Mouse (Mus musculus): ENCODE measurements at regions not wholly inside any gene's neighbourhood (a gene's known extent, or its start where the extent isn't known, plus 50 kb on each side); places are given as distances from the start of the nearest gene placed in this dataset.

DNA sequence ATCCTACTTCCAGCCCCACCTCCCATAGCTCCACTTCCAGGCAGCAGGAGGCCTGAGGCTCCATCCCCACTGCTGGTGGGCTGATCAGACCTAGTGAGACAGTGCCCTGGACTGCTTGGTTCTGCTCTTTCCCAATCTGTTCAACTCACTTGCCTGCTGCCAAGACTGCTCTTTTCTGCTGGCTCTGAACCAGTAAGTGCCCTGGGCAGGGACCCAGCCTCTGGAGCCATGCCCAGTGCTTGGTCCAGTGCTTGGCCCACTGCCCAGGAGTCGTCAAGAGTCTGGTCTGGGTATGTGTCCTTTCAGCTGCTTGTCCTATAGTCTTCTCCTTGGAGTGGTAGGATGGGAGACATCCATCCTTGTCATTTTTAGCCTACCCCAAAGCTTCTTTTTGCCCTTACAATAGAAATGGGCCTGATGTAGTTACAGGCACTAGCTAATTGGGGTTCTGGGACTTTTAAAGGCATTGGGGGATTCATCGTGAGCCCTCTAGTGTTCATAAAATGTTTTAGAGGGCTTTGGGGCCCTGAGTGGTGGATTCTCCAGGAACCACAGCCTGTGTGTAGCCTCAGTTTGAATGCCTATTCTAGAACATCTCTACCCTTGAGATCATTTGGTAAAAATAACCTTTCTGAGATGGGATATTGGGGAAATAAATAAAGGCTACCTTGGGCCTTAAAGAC, 94.7 kb upstream of the Ssbp2 start:
- H3K4me3 ChIP-seq (ENCODE audit: low read depth, low read length), result no peak overlapping the region
- H3K4me2 ChIP-seq (ENCODE audit: low read length), result no peak overlapping the region
- peak overlapping the region; percentile 22; the same call in 1 of the 2 replicates for H3K27ac ChIP-seq (ENCODE audit: low read depth)
- DNase-seq (ENCODE audit: low spot score) (no peak), ATAC-seq (replicated peaks; ENCODE audit: low FRiP score, low TSS enrichment, low read depth) (0 out of 2 replicates have a peak, but pooled peaks have one; percentile 10)
- no peak overlapping the region for H3K9ac ChIP-seq (ENCODE audit: low read length)
- no peaks in the 10 kb centered on the region for H3K9me3 ChIP-seq (ENCODE audit: control insufficient read depth, low read length)
- WGBS, result 64% methylated on average over 2 of the region's 2 CpGs
- H3K36me3 ChIP-seq (ENCODE audit: control insufficient read depth, insufficient read depth, low read length), result no peaks in the 10 kb centered on the region
- no peaks in the 10 kb centered on the region for H3K27me3 ChIP-seq (replicated peaks; ENCODE audit: control insufficient read depth, insufficient read depth, low read length)
- H3K4me1 ChIP-seq (replicated peaks; ENCODE audit: control insufficient read depth, insufficient read depth, low read length), result peaks cover 24% of the 10 kb centered on the region

DNA sequence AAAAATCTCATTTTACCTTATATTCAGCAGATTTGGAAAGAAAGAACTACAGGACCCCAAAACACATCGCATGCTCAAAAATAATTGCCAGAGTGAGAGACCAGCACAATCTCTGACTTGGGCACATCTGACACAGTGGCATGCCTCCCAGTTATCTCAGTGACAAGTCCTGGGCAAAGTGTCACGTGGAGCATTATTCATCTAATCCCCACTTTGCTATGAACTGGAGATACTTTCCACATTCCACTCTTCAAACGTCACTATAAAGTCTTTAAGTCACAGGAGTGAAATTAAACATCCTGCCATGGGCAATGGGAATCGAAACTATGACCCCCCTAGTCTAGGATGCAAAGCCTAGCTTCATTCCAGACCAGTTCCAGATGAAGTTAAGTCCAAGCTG, 93.5 kb upstream of the Ssbp2 start:
- 61% methylated on average over 4 of the region's 4 CpGs for WGBS
- ATAC-seq (replicated peaks; ENCODE audit: low FRiP score, low TSS enrichment, low read depth), result no peak

DNA sequence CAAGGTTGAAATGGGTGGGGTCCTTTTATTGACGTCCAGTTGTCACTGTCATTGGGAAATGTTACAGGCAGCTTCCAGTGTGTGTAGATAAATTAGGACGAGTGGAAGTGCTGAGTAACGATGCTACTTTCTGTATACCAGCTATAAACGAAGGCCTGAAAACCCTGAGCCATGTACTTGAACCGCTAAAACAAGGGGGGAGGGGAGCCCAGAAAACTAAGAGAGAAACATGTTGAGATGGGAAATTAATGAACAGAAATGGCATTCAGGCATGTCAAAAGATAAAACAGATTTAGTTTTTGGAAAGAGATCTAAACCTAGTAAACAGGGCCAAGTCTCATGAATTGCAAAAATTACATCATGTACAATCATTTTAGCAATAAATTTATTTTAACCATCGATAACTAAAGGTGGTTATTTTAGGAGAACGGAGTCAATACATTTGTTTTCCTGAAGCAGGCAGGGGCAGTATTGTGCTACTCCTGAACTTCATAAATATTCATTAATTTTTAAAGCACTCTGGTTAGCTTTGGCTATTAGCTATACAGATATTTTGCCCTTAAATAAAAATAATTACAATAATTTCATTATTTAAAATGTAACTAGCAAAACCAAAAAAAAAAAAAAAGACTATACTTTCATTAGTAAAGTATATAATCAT, 92.1 kb upstream of the Ssbp2 start:
- no peaks in the 10 kb centered on the region for H3K36me3 ChIP-seq (ENCODE audit: control insufficient read depth, insufficient read depth, low read length)
- no peak overlapping the region for H3K9ac ChIP-seq (ENCODE audit: low read length)
- H3K9me3 ChIP-seq (ENCODE audit: control insufficient read depth, low read length), result no peaks in the 10 kb centered on the region
- no peak overlapping the region for H3K4me3 ChIP-seq (ENCODE audit: low read depth, low read length)
- H3K4me1 ChIP-seq (replicated peaks; ENCODE audit: control insufficient read depth, insufficient read depth, low read length), result peaks cover 38% of the 10 kb centered on the region
- DNase-seq (ENCODE audit: low spot score) (no peak), ATAC-seq (replicated peaks; ENCODE audit: low FRiP score, low TSS enrichment, low read depth) (no peak)
- 53% methylated on average over 7 of the region's 7 CpGs for WGBS
- no peak overlapping the region for H3K4me2 ChIP-seq (ENCODE audit: low read length)
- no peak overlapping the region for H3K27ac ChIP-seq (ENCODE audit: low read depth)
- H3K27me3 ChIP-seq (replicated peaks; ENCODE audit: control insufficient read depth, insufficient read depth, low read length), result no peaks in the 10 kb centered on the region

More for the DNA sequence above, 93.5 kb upstream of the Ssbp2 start:
- Histone ChIP-seq H3K9ac (ENCODE audit: low read length) (no peak overlapping the region), H3K27me3 (replicated peaks; ENCODE audit: control insufficient read depth, insufficient read depth, low read length) (no peaks in the 10 kb centered on the region), H3K27ac (ENCODE audit: low read depth) (no peak overlapping the region), H3K36me3 (ENCODE audit: control insufficient read depth, insufficient read depth, low read length) (no peaks in the 10 kb centered on the region), H3K4me1 (replicated peaks; ENCODE audit: control insufficient read depth, insufficient read depth, low read length) (peaks cover 25% of the 10 kb centered on the region), H3K4me3 (ENCODE audit: low read depth, low read length) (no peak overlapping the region), H3K4me2 (ENCODE audit: low read length) (no peak overlapping the region), H3K9me3 (ENCODE audit: control insufficient read depth, low read length) (no peaks in the 10 kb centered on the region)
- DNase-seq (ENCODE audit: low spot score), result no peak

DNA sequence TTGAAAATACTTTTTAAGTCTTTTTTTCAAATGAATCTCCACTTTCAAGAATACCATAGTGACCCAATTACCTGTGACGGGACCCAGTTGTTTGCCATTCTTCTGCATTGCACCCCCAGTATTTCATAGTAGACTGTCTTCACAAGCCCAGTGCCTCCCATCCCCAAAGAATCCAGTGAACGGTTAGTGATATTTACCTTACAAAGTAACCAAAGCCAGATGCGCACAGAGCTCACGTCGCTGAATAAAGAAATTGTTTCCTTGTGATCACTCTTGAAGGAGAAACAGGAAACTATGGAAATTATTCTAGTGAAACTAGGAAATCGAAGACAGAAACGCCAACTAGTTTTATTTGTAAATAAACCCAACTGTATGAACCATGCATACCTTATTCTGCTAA, 91.4 kb upstream of the Ssbp2 start:
- ATAC-seq (replicated peaks; ENCODE audit: low FRiP score, low TSS enrichment, low read depth) (no peak), DNase-seq (ENCODE audit: low spot score) (no peak)
- Histone ChIP-seq H3K4me3 (ENCODE audit: low read depth, low read length) (no peak overlapping the region), H3K36me3 (ENCODE audit: control insufficient read depth, insufficient read depth, low read length) (no peaks in the 10 kb centered on the region), H3K9ac (ENCODE audit: low read length) (no peak overlapping the region), H3K27ac (ENCODE audit: low read depth) (no peak overlapping the region), H3K4me1 (replicated peaks; ENCODE audit: control insufficient read depth, insufficient read depth, low read length) (peaks cover 39% of the 10 kb centered on the region), H3K4me2 (ENCODE audit: low read length) (no peak overlapping the region), H3K9me3 (ENCODE audit: control insufficient read depth, low read length) (no peaks in the 10 kb centered on the region), H3K27me3 (replicated peaks; ENCODE audit: control insufficient read depth, insufficient read depth, low read length) (no peaks in the 10 kb centered on the region)
- 61% methylated on average over 7 of the region's 7 CpGs for WGBS

DNA sequence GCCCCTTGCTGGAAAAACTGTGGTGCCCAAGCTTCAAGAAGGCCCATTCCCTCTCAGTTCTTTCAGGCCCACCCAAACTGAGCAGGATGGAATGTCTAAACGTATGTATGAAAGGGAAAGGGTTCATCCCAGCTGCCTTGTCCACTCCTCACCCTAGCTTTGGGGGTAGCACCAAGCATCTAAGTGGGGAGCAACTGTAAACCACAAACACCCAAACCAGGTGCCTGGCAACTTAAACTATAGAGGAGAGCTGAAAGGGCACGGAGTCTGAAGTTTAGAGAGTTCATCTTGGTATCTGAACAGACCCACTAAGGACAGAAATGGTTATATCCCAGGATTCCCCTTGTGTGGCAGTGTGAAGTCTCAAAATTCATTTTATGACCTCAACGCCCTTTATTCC, 90.1 kb upstream of the Ssbp2 start:
- Histone ChIP-seq H3K27me3 (replicated peaks; ENCODE audit: control insufficient read depth, insufficient read depth, low read length) (no peaks in the 10 kb centered on the region), H3K36me3 (ENCODE audit: control insufficient read depth, insufficient read depth, low read length) (no peaks in the 10 kb centered on the region), H3K4me1 (replicated peaks; ENCODE audit: control insufficient read depth, insufficient read depth, low read length) (peaks cover 39% of the 10 kb centered on the region), H3K4me2 (ENCODE audit: low read length) (peak overlapping the region; percentile 76), H3K27ac (ENCODE audit: low read depth) (peak overlapping the region; percentile 98), H3K9ac (ENCODE audit: low read length) (peak overlapping the region; percentile 55), H3K4me3 (ENCODE audit: low read depth, low read length) (peak overlapping the region; percentile 36), H3K9me3 (ENCODE audit: control insufficient read depth, low read length) (no peaks in the 10 kb centered on the region)
- 35% methylated on average over 3 of the region's 3 CpGs for WGBS
- ATAC-seq (replicated peaks; ENCODE audit: low FRiP score, low TSS enrichment, low read depth) (no peak), DNase-seq (ENCODE audit: low spot score) (no peak)

DNA sequence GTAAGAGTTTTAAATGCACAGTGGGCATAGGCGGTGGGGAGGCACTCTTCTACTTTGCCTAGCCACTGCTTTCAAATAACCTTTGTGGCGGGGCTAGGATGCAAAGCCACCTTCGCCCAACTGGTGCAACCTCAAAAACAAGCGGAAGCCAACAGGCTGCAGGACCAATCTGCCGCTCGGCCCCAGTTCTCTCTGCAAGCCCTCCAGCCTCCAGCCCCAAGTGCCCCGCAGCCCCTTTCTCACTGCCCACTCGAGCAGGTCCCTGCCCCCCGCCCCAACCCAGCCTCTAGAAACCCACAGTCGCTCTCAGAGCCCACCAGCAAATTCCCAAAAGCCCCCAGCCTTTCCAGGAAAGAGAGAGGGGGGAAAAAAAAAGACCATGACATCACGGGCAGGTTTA, 89.6 kb upstream of the Ssbp2 start:
- 2% methylated on average over 11 of the region's 11 CpGs for WGBS
- DNase-seq (ENCODE audit: low spot score) (no peak), ATAC-seq (replicated peaks; ENCODE audit: low FRiP score, low TSS enrichment, low read depth) (peak; percentile 38)
- Histone ChIP-seq H3K4me2 (ENCODE audit: low read length) (peak overlapping the region; percentile 76), H3K9ac (ENCODE audit: low read length) (peak overlapping the region; percentile 55), H3K27me3 (replicated peaks; ENCODE audit: control insufficient read depth, insufficient read depth, low read length) (no peaks in the 10 kb centered on the region), H3K27ac (ENCODE audit: low read depth) (peak overlapping the region; percentile 98), H3K4me3 (ENCODE audit: low read depth, low read length) (peak overlapping the region; percentile 36), H3K36me3 (ENCODE audit: control insufficient read depth, insufficient read depth, low read length) (no peaks in the 10 kb centered on the region), H3K4me1 (replicated peaks; ENCODE audit: control insufficient read depth, insufficient read depth, low read length) (peaks cover 36% of the 10 kb centered on the region), H3K9me3 (ENCODE audit: control insufficient read depth, low read length) (no peaks in the 10 kb centered on the region)

DNA sequence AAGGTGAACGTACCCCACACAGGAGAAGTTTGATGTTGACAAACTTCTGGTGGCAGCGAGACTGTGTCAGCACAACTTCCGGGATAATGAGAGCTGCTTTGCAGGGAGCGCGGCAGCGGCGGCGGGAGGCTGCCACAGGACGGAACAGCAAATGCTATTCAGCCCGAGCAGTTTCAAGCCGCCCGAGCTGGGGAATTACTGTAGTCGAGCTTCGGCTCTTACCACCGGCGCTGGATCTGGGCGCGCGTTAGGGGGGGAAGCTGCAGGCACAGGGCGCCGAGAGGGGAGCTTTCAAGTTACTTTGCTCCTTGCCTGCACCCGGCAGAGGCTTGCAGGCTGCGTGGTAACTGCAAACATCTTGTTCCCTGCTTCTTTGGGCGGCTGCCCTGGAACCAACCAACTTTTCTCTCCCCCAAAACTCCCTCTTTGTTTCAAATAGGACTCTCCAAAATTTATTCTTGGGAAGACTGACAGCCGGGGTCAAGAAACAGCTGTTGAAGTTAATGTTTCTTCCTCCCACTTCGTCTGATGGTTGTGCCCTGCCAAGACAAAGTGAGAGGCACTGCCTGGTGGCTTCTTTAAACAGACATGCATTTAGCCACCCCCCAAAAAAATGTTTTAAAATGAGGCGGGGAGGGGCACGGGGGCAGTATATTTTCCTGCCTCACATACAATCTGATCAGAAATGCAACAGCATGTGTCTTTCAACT, 89.0 kb upstream of the Ssbp2 start:
- Histone ChIP-seq H3K4me3 (ENCODE audit: low read depth, low read length) (peak overlapping the region; percentile 36), H3K9me3 (ENCODE audit: control insufficient read depth, low read length) (no peaks in the 10 kb centered on the region), H3K27ac (ENCODE audit: low read depth) (peak overlapping the region; percentile 98), H3K27me3 (replicated peaks; ENCODE audit: control insufficient read depth, insufficient read depth, low read length) (no peaks in the 10 kb centered on the region), H3K4me2 (ENCODE audit: low read length) (peak overlapping the region; percentile 76), H3K4me1 (replicated peaks; ENCODE audit: control insufficient read depth, insufficient read depth, low read length) (peaks cover 31% of the 10 kb centered on the region), H3K36me3 (ENCODE audit: control insufficient read depth, insufficient read depth, low read length) (no peaks in the 10 kb centered on the region), H3K9ac (ENCODE audit: low read length) (peak overlapping the region; percentile 55)
- peak; percentile 99 for DNase-seq (ENCODE audit: low spot score)
- under 1% methylated on average over 28 of the region's 28 CpGs for WGBS
- ATAC-seq (replicated peaks; ENCODE audit: low FRiP score, low TSS enrichment, low read depth), result peak; percentile 94

DNA sequence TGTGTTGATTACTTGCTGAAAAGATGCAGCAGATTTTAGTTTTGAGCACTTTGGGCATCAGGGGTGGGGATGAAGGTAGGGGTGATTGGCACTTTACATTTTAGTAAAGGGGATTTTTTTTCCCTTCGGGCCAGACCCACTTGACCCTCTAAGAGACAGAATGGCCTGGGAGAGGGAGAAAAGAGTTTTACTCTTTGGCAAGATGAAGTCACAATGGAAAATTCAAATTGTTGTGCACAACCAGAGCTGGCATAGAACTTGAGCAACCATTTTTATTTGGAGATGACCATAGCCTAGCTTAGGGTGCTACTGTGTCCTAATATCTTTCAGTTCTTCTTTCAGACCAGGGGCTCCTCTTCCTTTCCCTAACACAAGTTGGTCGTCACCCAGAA, 88.5 kb upstream of the Ssbp2 start:
- WGBS, result 25% methylated on average over 2 of the region's 2 CpGs
- peak overlapping the region; percentile 76 for H3K4me2 ChIP-seq (ENCODE audit: low read length)
- no peaks in the 10 kb centered on the region for H3K27me3 ChIP-seq (replicated peaks; ENCODE audit: control insufficient read depth, insufficient read depth, low read length)
- peak overlapping the region; percentile 36; the same call in 1 of the 2 replicates for H3K4me3 ChIP-seq (ENCODE audit: low read depth, low read length)
- H3K9ac ChIP-seq (ENCODE audit: low read length), result no peak overlapping the region
- H3K4me1 ChIP-seq (replicated peaks; ENCODE audit: control insufficient read depth, insufficient read depth, low read length), result peaks cover 29% of the 10 kb centered on the region
- DNase-seq (ENCODE audit: low spot score) (no peak), ATAC-seq (replicated peaks; ENCODE audit: low FRiP score, low TSS enrichment, low read depth) (no peak)
- peak overlapping the region; percentile 98 for H3K27ac ChIP-seq (ENCODE audit: low read depth)
- H3K9me3 ChIP-seq (ENCODE audit: control insufficient read depth, low read length), result no peaks in the 10 kb centered on the region
- no peaks in the 10 kb centered on the region for H3K36me3 ChIP-seq (ENCODE audit: control insufficient read depth, insufficient read depth, low read length)
